Mouse (Mus musculus) cerebellum, adult 2 months (tissue): ENCODE measurements at regions not wholly inside any gene's neighbourhood (a gene's known extent, or its start where the extent isn't known, plus 50 kb on each side); places are given as distances from the start of the nearest gene placed in this dataset.

Source experiments
- CTCF ChIP-seq: fragments of 200-500 bp; IDR thresholded peaks from 2 replicates; pipeline ENCODE4 v1.5.1; 2011; ENCODE audit warnings: low read depth, mild to moderate bottlenecking, control low read depth, low read length, moderate library complexity, borderline replicate concordance; ENCODE audit not compliant: insufficient read depth
- POLR2A ChIP-seq: fragments of 200-500 bp; IDR thresholded peaks from 2 replicates; pipeline ENCODE4 v1.6.1; 2011; ENCODE audit warnings: low read length, control low read depth, borderline replicate concordance; ENCODE audit not compliant: insufficient read depth

DNA sequence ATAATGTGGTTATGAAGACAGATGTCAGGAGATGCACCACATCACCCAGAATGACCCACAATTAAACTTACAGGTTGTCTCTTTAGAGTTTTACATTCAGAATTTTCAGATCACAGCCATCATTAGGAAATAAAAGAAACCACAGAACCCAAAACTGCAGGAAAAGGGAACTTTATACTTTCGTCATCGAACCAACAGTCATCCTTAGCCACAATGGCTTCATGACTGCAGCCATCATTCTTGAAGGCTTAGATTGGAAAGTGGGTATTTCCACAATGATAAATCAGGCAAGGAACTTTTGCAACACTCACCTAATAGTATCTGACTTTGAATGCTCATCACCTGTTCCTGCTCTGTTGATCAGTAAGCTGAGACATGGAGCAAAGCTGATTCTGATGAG is 75.9 kb upstream of the Ank start:
- no peak for TF ChIP-seq POLR2A
- TF ChIP-seq CTCF: no peak
